Mouse (Mus musculus) myocyte (in vitro differentiated cells): ENCODE results near the gene Atcay.

ENCODE experiments used
- CEBPB ChIP-seq: IDR thresholded peaks from 2 replicates; pipeline ENCODE4 v1.6.1; 2011; ENCODE audit warnings: mild to moderate bottlenecking, moderate library complexity; ENCODE audit not compliant: poor library complexity, insufficient read depth, severe bottlenecking
- E2F4 ChIP-seq: IDR thresholded peaks from one replicate; pipeline ENCODE4 v1.6.1; 2011; ENCODE audit warnings: mild to moderate bottlenecking, control low read depth, moderate library complexity; ENCODE audit not compliant: insufficient read depth
- MAX ChIP-seq: IDR thresholded peaks from one replicate; pipeline ENCODE4 v1.6.1; 2011; ENCODE audit warnings: low read depth, mild to moderate bottlenecking, control low read depth
- MYOD1 ChIP-seq, 3 experiments: IDR thresholded peaks; one replicate each; pipeline ENCODE4 v1.6.1; 2011; ENCODE audit warnings: control low read depth in 2 of 3, low read depth in 2 of 3, mild to moderate bottlenecking in 2 of 3, moderate library complexity in 1 of 3; ENCODE audit not compliant: insufficient read length in 2 of 3, control insufficient read depth in 1 of 3
- MYOG ChIP-seq, 3 experiments: IDR thresholded peaks; one replicate each; pipeline ENCODE4 v1.6.1; 2011; ENCODE audit warnings: control low read depth in 2 of 3, low read depth in 2 of 3, mild to moderate bottlenecking in 2 of 3; ENCODE audit not compliant: insufficient read length in 2 of 3, control insufficient read depth in 1 of 3, insufficient read depth in 1 of 3
- POLR2A ChIP-seq: IDR thresholded peaks from one replicate; pipeline ENCODE4 v1.6.1; 2011; ENCODE audit warnings: low read depth, mild to moderate bottlenecking, control low read depth, moderate library complexity; ENCODE audit not compliant: insufficient read length
- POLR2AphosphoS2 ChIP-seq: IDR thresholded peaks from one replicate; pipeline ENCODE4 v1.6.1; 2011; ENCODE audit warnings: low read depth, control low read depth; ENCODE audit not compliant: insufficient read length
- REST ChIP-seq: IDR thresholded peaks from one replicate; pipeline ENCODE4 v1.6.1; 2011; ENCODE audit warnings: mild to moderate bottlenecking, control low read depth, moderate library complexity; ENCODE audit not compliant: insufficient read depth, insufficient read length
- SRF ChIP-seq: IDR thresholded peaks from one replicate; pipeline ENCODE4 v1.6.1; 2011; ENCODE audit warnings: low read depth; ENCODE audit not compliant: control insufficient read depth, insufficient read length
- TCF12 ChIP-seq: IDR thresholded peaks from one replicate; pipeline ENCODE4 v1.6.1; 2011; ENCODE audit warnings: mild to moderate bottlenecking, control low read depth; ENCODE audit not compliant: poor library complexity, insufficient read depth, severe bottlenecking
- TCF3 ChIP-seq: IDR thresholded peaks from one replicate; pipeline ENCODE4 v1.6.1; 2011; ENCODE audit warnings: low read depth, control low read depth; ENCODE audit not compliant: insufficient read length
- USF1 ChIP-seq: IDR thresholded peaks from one replicate; pipeline ENCODE4 v1.6.1; 2011; ENCODE audit warnings: low read depth, mild to moderate bottlenecking, control low read depth, moderate library complexity

DNA sequence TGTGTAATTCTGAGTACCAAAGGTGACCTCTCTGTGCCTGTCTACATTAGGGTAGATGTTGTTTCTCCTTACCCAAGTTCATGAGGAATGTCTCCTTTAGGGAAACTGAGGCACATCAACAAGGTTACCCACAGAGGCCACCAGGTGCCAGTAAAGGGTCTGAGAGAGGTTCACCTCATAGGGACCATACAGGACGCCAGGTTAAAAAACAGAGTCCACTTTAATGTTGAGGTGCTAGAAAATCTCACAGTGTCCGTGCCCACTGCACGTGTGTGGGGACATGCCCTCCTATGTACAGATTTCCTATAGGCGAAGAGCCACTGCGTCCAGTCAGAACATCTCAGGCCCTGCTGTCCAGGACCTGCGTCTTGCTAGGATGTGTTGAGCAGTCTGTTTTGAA is 31.6 kb downstream of the Atcay start:
- no peak for TF ChIP-seq POLR2A
- no peak for TF ChIP-seq TCF12
- TF ChIP-seq MYOG (IDR thresholded peaks at IDR 0.05; ENCODE audit: control insufficient read depth in 1 of 3, insufficient read depth in 1 of 3, insufficient read length in 2 of 3, low read depth in 2 of 3), result no peak
- no peak for TF ChIP-seq MYOD1 (IDR thresholded peaks at IDR 0.05; ENCODE audit: control insufficient read depth in 1 of 3, insufficient read length in 2 of 3, low read depth in 2 of 3)
- TF ChIP-seq REST, result no peak
- TF ChIP-seq USF1, result no peak
- no peak for TF ChIP-seq POLR2AphosphoS2
- no peak for TF ChIP-seq MAX
- no peak for TF ChIP-seq CEBPB
- no peak for TF ChIP-seq E2F4
- no peak for TF ChIP-seq SRF
- no peak for TF ChIP-seq TCF3
